Mouse (Mus musculus) spleen, adult 2 months (tissue): ENCODE results near the gene Mif4gd.

ENCODE experiments used
- CTCF ChIP-seq: fragments of 200-500 bp; IDR thresholded peaks from 2 replicates; pipeline ENCODE4 v1.5.1; 2011; ENCODE audit warnings: mild to moderate bottlenecking, inconsistent platforms; ENCODE audit not compliant: insufficient read depth, insufficient read length, insufficient replicate concordance; ENCODE audit errors: extremely low read depth
- POLR2A ChIP-seq: fragments of 200-500 bp; IDR thresholded peaks from 2 replicates; pipeline ENCODE4 v1.6.1; 2011; ENCODE audit warnings: low read depth, low read length, inconsistent platforms

DNA sequence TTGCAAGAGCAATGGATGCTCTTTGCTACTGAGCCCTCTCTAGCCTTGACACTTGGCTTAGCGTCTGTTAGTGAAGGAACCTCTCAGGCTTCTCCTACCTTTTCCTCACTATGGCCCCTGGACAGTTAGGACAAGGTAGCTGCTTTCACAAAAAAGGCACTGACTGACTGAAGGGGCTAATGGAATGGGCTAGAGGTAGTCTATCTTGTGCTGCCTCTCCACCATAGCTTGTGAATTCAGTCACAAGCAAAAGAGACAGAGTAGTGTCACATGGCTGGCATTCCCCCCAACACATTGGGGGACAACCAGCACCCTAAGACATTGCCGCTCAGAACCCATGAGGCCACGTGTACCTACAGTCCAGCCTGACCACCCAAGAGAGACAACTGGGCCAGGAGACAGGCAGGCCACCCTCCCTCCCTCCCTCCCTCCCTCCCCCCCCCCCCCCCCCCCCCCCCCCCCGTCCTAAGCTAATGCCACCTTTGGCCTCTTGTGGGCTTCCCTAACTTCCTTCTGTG, 27.6 kb upstream of the Mif4gd start:
- TF ChIP-seq POLR2A (no peak), CTCF (no peak)
